Mouse (Mus musculus): ENCODE measurements around the gene Ufc1.
"Not testable (repeated sequence)": the region's sequence is repeated elsewhere in the genome, so short reads cannot be mapped to it uniquely, and the experiment has no call there.

Gene Ufc1

GRCm38 (mm10) chr1:171294298-171295062 is at the start of gene Ufc1:
TSS of gene Ufc1 (minus strand) at chr1:171295024.
- peak; percentile 89 for DNase-seq

- DNase-seq = peak; percentile 82
Observed at GRCm38 (mm10) chr1:171343922-171344677, 49.3 kb upstream of the Ufc1 start.

- DNase-seq = peak; percentile 45
Observed at GRCm38 (mm10) chr1:171342262-171343207, 47.7 kb upstream of the Ufc1 start.

GRCm38 (mm10) chr1:171330216-171330560 is 35.4 kb upstream of the Ufc1 start:
- DNase-seq = peak; percentile 24

GRCm38 (mm10) chr1:171329433-171330215 is 34.8 kb upstream of the Ufc1 start:
- no peak for DNase-seq

- DNase-seq = peak; percentile 96
Observed at GRCm38 (mm10) chr1:171328839-171329432, 34.1 kb upstream of the Ufc1 start, which contains the start of gene Dedd. TSS of gene Dedd (plus strand) at chr1:171329145.

GRCm38 (mm10) chr1:171328244-171328643 is 33.4 kb upstream of the Ufc1 start:
- DNase-seq = no peak

GRCm38 (mm10) chr1:171326588-171326987 is 31.8 kb upstream of the Ufc1 start:
- DNase-seq = not testable (repeated sequence)

GRCm38 (mm10) chr1:171325571-171325970 is 30.7 kb upstream of the Ufc1 start:
- no peak for DNase-seq

- DNase-seq = peak; percentile 62
Observed at GRCm38 (mm10) chr1:171322012-171322411, 27.2 kb upstream of the Ufc1 start.

- no peak for DNase-seq
Observed at GRCm38 (mm10) chr1:171321415-171321814, 26.6 kb upstream of the Ufc1 start.

- DNase-seq = no peak
Observed at GRCm38 (mm10) chr1:171320151-171320550, 25.3 kb upstream of the Ufc1 start.

GRCm38 (mm10) chr1:171319748-171320147 is 24.9 kb upstream of the Ufc1 start:
- peak; percentile 39 for DNase-seq

- DNase-seq = no peak
Observed at GRCm38 (mm10) chr1:171309321-171309720, 14.5 kb upstream of the Ufc1 start.

- not testable (repeated sequence) for DNase-seq
Observed at GRCm38 (mm10) chr1:171306157-171306556, 11.3 kb upstream of the Ufc1 start.

GRCm38 (mm10) chr1:171298226-171298625 is 3.4 kb upstream of the Ufc1 start:
- DNase-seq = no peak

GRCm38 (mm10) chr1:171295063-171295402 is 209 bp upstream of the Ufc1 start:
- no peak for DNase-seq

- DNase-seq = no peak
Observed at GRCm38 (mm10) chr1:171293906-171294297, 922 bp downstream of the Ufc1 start.

GRCm38 (mm10) chr1:171293351-171293750 is 1.5 kb downstream of the Ufc1 start:
- no peak for DNase-seq

- DNase-seq = no peak
Observed at GRCm38 (mm10) chr1:171288328-171288727, 6.5 kb downstream of the Ufc1 start.

- peak; percentile 93 for DNase-seq
Observed at GRCm38 (mm10) chr1:171287136-171288081, 7.4 kb downstream of the Ufc1 start, which contains the start of gene Usp21. TSS of gene Usp21 (minus strand) at chr1:171287991.

Data from kidney, adult 11 months (tissue).